Mouse (Mus musculus): ENCODE results near the gene Pth1r. TPM values are rescaled to one million over a fixed set of nuclear protein-coding genes. Genes with fewer than 3 reads are reported as not detected.
A peak's percentile ranks its signal among the peaks of the same experiment; 100 is the strongest.
"Not testable (repeated sequence)": the region's sequence is repeated elsewhere in the genome, so short reads cannot be mapped to it uniquely, and the experiment has no call there.

The Pth1r gene
- polyA plus RNA-seq, 1 experiment from 2014 or later, result 76.6 TPM

GRCm38 (mm10) chr9:110683574-110684099 is 63.3 kb downstream of the Pth1r start:
- WGBS, result 80% methylated on average over 4 of the region's 4 CpGs
- no peak overlapping the region for H3K4me2 ChIP-seq
- H3K36me3 ChIP-seq, result no peaks in the 10 kb centered on the region
- H3K4me1 ChIP-seq (replicated peaks), result peaks cover 26% of the 10 kb centered on the region
- H3K4me3 ChIP-seq (replicated peaks), result no peak overlapping the region
- H3K9me3 ChIP-seq, result no peaks in the 10 kb centered on the region
- ATAC-seq (ENCODE audit: insufficient number of reproducible peaks, insufficient read depth, low FRiP score, low TSS enrichment, low read depth), result no peak
- H3K9ac ChIP-seq (replicated peaks), result no peak overlapping the region
- 0 out of 2 replicates have a peak overlapping the region, but pooled peaks have one; percentile 45 for H3K27ac ChIP-seq
- H3K27me3 ChIP-seq, result no peaks in the 10 kb centered on the region

GRCm38 (mm10) chr9:110682697-110683096 is 64.2 kb downstream of the Pth1r start:
- H3K36me3 ChIP-seq; H3K4me2 ChIP-seq; ATAC-seq (ENCODE audit: insufficient number of reproducible peaks, insufficient read depth, low FRiP score, low TSS enrichment, low read depth); H3K9me3 ChIP-seq; H3K27me3 ChIP-seq; H3K4me3 ChIP-seq (replicated peaks); H3K27ac ChIP-seq; H3K9ac ChIP-seq (replicated peaks): not testable (repeated sequence)
- WGBS, result 83% methylated on average over 3 of the region's 3 CpGs
- H3K4me1 ChIP-seq (replicated peaks), result peaks cover 26% of the 10 kb centered on the region

GRCm38 (mm10) chr9:110682255-110682654 is 64.7 kb downstream of the Pth1r start:
- H3K9ac ChIP-seq (replicated peaks), result no peak overlapping the region
- ATAC-seq (ENCODE audit: insufficient number of reproducible peaks, insufficient read depth, low FRiP score, low TSS enrichment, low read depth), result no peak
- 52% methylated on average over 5 of the region's 5 CpGs for WGBS

GRCm38 (mm10) chr9:110681817-110682216 is 65.1 kb downstream of the Pth1r start:
- ATAC-seq (ENCODE audit: insufficient number of reproducible peaks, insufficient read depth, low FRiP score, low TSS enrichment, low read depth), result no peak
- Histone ChIP-seq H3K4me1 (replicated peaks) (peaks cover 26% of the 10 kb centered on the region), H3K36me3 (no peaks in the 10 kb centered on the region), H3K9me3 (no peaks in the 10 kb centered on the region), H3K4me3 (replicated peaks) (no peak overlapping the region), H3K4me2 (no peak overlapping the region), H3K27ac (0 out of 2 replicates have a peak overlapping the region, but pooled peaks have one; percentile 17), H3K27me3 (no peaks in the 10 kb centered on the region), H3K9ac (replicated peaks) (no peak overlapping the region)
- 77% methylated on average over 9 of the region's 9 CpGs for WGBS

More at GRCm38 (mm10) chr9:110682255-110682654, 64.7 kb downstream of the Pth1r start:
- Histone ChIP-seq H3K4me1 (replicated peaks) (peaks cover 26% of the 10 kb centered on the region), H3K36me3 (no peaks in the 10 kb centered on the region), H3K27me3 (no peaks in the 10 kb centered on the region), H3K4me2 (no peak overlapping the region), H3K27ac (0 out of 2 replicates have a peak overlapping the region, but pooled peaks have one; percentile 17), H3K9me3 (no peaks in the 10 kb centered on the region), H3K4me3 (replicated peaks) (no peak overlapping the region)

GRCm38 (mm10) chr9:110680736-110681507 is 66.0 kb downstream of the Pth1r start:
- 78% methylated on average over 7 of the region's 7 CpGs for WGBS
- H3K36me3 ChIP-seq, result no peaks in the 10 kb centered on the region

GRCm38 (mm10) chr9:110678886-110679285 is 68.1 kb downstream of the Pth1r start:
- H3K9me3 ChIP-seq, result no peaks in the 10 kb centered on the region
- WGBS, result 70% methylated on average over 5 of the region's 5 CpGs
- no peak overlapping the region for H3K9ac ChIP-seq (replicated peaks)
- no peak overlapping the region for H3K4me2 ChIP-seq
- no peak overlapping the region for H3K4me3 ChIP-seq (replicated peaks)
- no peaks in the 10 kb centered on the region for H3K36me3 ChIP-seq
- H3K4me1 ChIP-seq (replicated peaks), result peaks cover 18% of the 10 kb centered on the region
- H3K27me3 ChIP-seq, result no peaks in the 10 kb centered on the region
- no peak for ATAC-seq (ENCODE audit: insufficient number of reproducible peaks, insufficient read depth, low FRiP score, low TSS enrichment, low read depth)
- no peak overlapping the region for H3K27ac ChIP-seq

More at GRCm38 (mm10) chr9:110680736-110681507, 66.0 kb downstream of the Pth1r start:
- no peak overlapping the region for H3K9ac ChIP-seq (replicated peaks)
- H3K4me2 ChIP-seq, result no peak overlapping the region
- no peaks in the 10 kb centered on the region for H3K9me3 ChIP-seq
- no peak overlapping the region for H3K4me3 ChIP-seq (replicated peaks)
- H3K4me1 ChIP-seq (replicated peaks), result peaks cover 26% of the 10 kb centered on the region
- no peak overlapping the region for H3K27ac ChIP-seq
- no peak for ATAC-seq (ENCODE audit: insufficient number of reproducible peaks, insufficient read depth, low FRiP score, low TSS enrichment, low read depth)
- no peaks in the 10 kb centered on the region for H3K27me3 ChIP-seq

- no peak overlapping the region for H3K4me2 ChIP-seq
- 91% methylated on average over 8 of the region's 8 CpGs for WGBS
- H3K4me3 ChIP-seq (replicated peaks), result no peak overlapping the region
- no peaks in the 10 kb centered on the region for H3K27me3 ChIP-seq
- H3K27ac ChIP-seq, result no peak overlapping the region
- H3K4me1 ChIP-seq (replicated peaks), result peaks cover 3% of the 10 kb centered on the region; the same call in 1 of the 2 replicates
- no peaks in the 10 kb centered on the region for H3K9me3 ChIP-seq
- ATAC-seq (ENCODE audit: insufficient number of reproducible peaks, insufficient read depth, low FRiP score, low TSS enrichment, low read depth), result no peak
- 0 out of 2 replicates have a peak, but pooled peaks cover 4% of the 10 kb centered on the region for H3K36me3 ChIP-seq
- no peak overlapping the region for H3K9ac ChIP-seq (replicated peaks)
Measured at GRCm38 (mm10) chr9:110676492-110676911, 70.4 kb downstream of the Pth1r start.

GRCm38 (mm10) chr9:110673107-110673752 is 73.7 kb downstream of the Pth1r start:
- H3K4me1 ChIP-seq (replicated peaks), result no peaks in the 10 kb centered on the region
- H3K4me3 ChIP-seq (replicated peaks), result no peak overlapping the region
- no peak overlapping the region for H3K9ac ChIP-seq (replicated peaks)
- H3K4me2 ChIP-seq, result no peak overlapping the region
- H3K36me3 ChIP-seq, result 0 out of 2 replicates have a peak, but pooled peaks cover 4% of the 10 kb centered on the region
- no peaks in the 10 kb centered on the region for H3K27me3 ChIP-seq
- no peak for ATAC-seq (ENCODE audit: insufficient number of reproducible peaks, insufficient read depth, low FRiP score, low TSS enrichment, low read depth)
- H3K27ac ChIP-seq, result no peak overlapping the region
- WGBS, result 80% methylated on average over 10 of the region's 10 CpGs
- H3K9me3 ChIP-seq, result no peaks in the 10 kb centered on the region

- ATAC-seq (ENCODE audit: insufficient number of reproducible peaks, insufficient read depth, low FRiP score, low TSS enrichment, low read depth), result no peak
- 67% methylated on average over 7 of the region's 7 CpGs for WGBS
- no peak overlapping the region for H3K27ac ChIP-seq
Measured at GRCm38 (mm10) chr9:110672462-110673106, 74.4 kb downstream of the Pth1r start.

More at GRCm38 (mm10) chr9:110672462-110673106, 74.4 kb downstream of the Pth1r start:
- H3K9ac ChIP-seq (replicated peaks), result no peak overlapping the region
- no peaks in the 10 kb centered on the region for H3K9me3 ChIP-seq
- no peak overlapping the region for H3K4me2 ChIP-seq
- H3K4me3 ChIP-seq (replicated peaks), result no peak overlapping the region
- H3K4me1 ChIP-seq (replicated peaks), result no peaks in the 10 kb centered on the region
- H3K27me3 ChIP-seq, result no peaks in the 10 kb centered on the region
- H3K36me3 ChIP-seq, result 0 out of 2 replicates have a peak, but pooled peaks cover 4% of the 10 kb centered on the region

Data from limb, embryonic 12.5 days (tissue).